Mouse (Mus musculus): ENCODE measurements at regions not wholly inside any gene's neighbourhood (a gene's known extent, or its start where the extent isn't known, plus 50 kb on each side); places are given as distances from the start of the nearest gene placed in this dataset.

DNA sequence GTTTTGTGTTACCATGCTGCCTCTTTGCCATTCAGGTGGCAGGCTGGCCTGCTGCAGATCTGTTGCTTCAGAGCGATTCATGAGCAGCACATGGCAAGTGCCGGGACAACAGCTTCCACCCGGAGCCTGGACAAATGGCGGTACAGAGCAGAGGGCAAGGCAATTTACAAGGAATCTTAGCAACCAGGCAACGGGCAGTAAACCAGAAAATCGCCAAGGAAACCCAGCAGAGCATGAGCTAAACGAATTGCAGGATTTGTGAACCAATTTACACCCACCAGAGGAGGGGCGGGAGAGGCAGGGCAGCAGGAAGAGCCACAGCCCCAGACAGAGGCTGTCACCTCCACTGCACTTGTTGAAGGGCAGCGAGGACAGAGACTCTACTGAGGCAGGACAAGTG, 60.5 kb upstream of the Loxl4 start:
- ATAC-seq (ENCODE audit: low FRiP score, low TSS enrichment), result peak; percentile 54
- 11% methylated on average over 9 of the region's 9 CpGs for WGBS

DNA sequence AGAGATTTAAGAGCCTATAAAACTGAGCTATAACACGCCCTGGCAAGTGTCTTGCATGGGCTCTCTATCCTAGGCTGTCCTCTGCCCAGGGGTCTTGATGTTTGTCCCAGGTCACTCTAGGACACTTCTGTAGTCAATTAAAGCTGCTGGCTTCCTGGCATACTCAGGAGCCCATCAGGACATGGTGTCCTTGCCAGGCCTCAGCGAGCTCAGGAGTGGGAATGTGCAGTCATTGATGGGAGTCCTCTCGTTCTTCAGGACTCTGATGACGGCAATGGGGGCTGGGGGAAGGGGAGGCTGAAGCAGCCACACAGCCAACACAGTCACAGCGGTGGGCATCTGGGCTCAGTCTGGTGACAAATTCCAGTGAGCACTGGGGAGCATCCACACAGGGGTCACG, 57.3 kb upstream of the Loxl4 start:
- H3K4me2 ChIP-seq (replicated peaks; ENCODE audit: low read depth, low read length), result no peak overlapping the region
- H3K27ac ChIP-seq (ENCODE audit: low read length), result no peak overlapping the region
- H3K4me3 ChIP-seq (ENCODE audit: low read length), result no peak overlapping the region
- H3K9me3 ChIP-seq (ENCODE audit: low read length), result no peaks in the 10 kb centered on the region
- no peaks in the 10 kb centered on the region for H3K27me3 ChIP-seq (ENCODE audit: insufficient read depth, low read length)
- H3K9ac ChIP-seq (replicated peaks; ENCODE audit: low read length), result no peak overlapping the region
- peaks cover 20% of the 10 kb centered on the region for H3K4me1 ChIP-seq (ENCODE audit: insufficient read depth, low read length)
- WGBS, result 63% methylated on average over 6 of the region's 6 CpGs
- no peaks in the 10 kb centered on the region for H3K36me3 ChIP-seq (ENCODE audit: insufficient read depth, low read length)
- no peak for ATAC-seq (ENCODE audit: low FRiP score, low TSS enrichment)

More for the DNA sequence above, 60.5 kb upstream of the Loxl4 start:
- no peaks in the 10 kb centered on the region for H3K9me3 ChIP-seq (ENCODE audit: low read length)
- H3K4me3 ChIP-seq (ENCODE audit: low read length), result no peak overlapping the region
- H3K4me2 ChIP-seq (replicated peaks; ENCODE audit: low read depth, low read length), result no peak overlapping the region
- peak overlapping the region; percentile 16; the same call in 1 of the 2 replicates for H3K27ac ChIP-seq (ENCODE audit: low read length)
- H3K4me1 ChIP-seq (ENCODE audit: insufficient read depth, low read length), result peaks cover 16% of the 10 kb centered on the region
- H3K36me3 ChIP-seq (ENCODE audit: insufficient read depth, low read length), result no peaks in the 10 kb centered on the region
- no peak overlapping the region for H3K9ac ChIP-seq (replicated peaks; ENCODE audit: low read length)
- no peaks in the 10 kb centered on the region for H3K27me3 ChIP-seq (ENCODE audit: insufficient read depth, low read length)

DNA sequence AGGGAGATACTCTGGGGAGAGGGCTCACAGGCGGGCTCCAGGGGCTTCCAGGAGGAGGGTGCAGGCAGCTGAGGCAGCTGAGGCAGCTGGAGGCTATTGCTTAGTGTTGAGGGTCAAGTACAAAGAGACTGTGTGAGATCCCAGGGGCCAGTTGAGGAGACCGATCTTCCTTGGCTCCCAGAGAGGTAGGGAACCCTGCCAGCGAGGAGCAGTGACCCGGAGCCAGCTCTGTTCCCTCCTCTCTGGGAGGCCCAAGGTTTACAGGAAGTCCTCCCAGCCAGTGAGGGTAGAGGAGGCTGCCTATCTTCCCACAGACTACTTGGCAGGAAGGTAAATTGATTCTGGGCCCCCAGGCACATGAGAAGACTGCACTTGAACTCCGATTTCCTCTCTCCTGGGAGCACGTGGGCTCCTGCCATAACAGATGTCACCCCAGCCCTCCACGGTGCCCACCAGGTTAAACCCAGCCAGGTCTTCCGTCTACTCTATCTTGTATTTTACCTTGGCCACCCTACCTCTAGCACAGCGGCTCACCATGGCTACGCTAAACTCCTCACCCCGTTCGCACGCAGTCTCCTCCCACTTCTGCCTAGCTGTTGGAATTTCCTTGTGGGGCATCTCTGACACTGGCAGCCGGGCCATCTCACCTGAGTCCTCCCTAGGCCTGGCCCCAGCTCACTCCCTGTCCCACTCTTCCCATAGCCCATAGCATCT, 55.9 kb upstream of the Loxl4 start:
- Histone ChIP-seq H3K9me3 (ENCODE audit: low read length) (no peaks in the 10 kb centered on the region), H3K4me1 (ENCODE audit: insufficient read depth, low read length) (peaks cover 20% of the 10 kb centered on the region), H3K4me3 (ENCODE audit: low read length) (no peak overlapping the region), H3K27ac (ENCODE audit: low read length) (no peak overlapping the region), H3K4me2 (replicated peaks; ENCODE audit: low read depth, low read length) (no peak overlapping the region), H3K27me3 (ENCODE audit: insufficient read depth, low read length) (no peaks in the 10 kb centered on the region), H3K36me3 (ENCODE audit: insufficient read depth, low read length) (no peaks in the 10 kb centered on the region), H3K9ac (replicated peaks; ENCODE audit: low read length) (no peak overlapping the region)
- 39% methylated on average over 14 of the region's 14 CpGs for WGBS
- ATAC-seq (ENCODE audit: low FRiP score, low TSS enrichment), result peak; percentile 77

DNA sequence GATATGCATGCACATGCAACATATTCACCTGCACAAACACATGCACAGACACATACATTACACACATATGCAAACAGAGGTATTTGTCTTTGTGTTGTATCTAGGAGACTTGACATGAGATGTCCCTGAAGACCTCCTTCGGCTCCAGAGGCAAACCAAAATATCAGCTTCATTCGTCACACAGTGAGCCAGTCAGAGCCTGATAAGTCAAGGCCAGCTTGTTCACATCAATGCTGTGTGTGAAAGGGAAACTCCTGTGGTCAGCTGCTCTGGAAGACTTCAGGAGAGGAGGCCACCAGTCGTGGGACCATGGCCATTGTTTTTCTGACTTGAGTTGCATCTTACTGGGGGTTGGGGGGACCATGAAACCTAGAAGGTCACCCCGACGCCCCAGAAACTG, 54.3 kb upstream of the Loxl4 start:
- H3K4me1 ChIP-seq (ENCODE audit: insufficient read depth, low read length), result peaks cover 19% of the 10 kb centered on the region
- no peaks in the 10 kb centered on the region for H3K27me3 ChIP-seq (ENCODE audit: insufficient read depth, low read length)
- no peak overlapping the region for H3K4me3 ChIP-seq (ENCODE audit: low read length)
- H3K36me3 ChIP-seq (ENCODE audit: insufficient read depth, low read length), result no peaks in the 10 kb centered on the region
- H3K9ac ChIP-seq (replicated peaks; ENCODE audit: low read length), result no peak overlapping the region
- H3K4me2 ChIP-seq (replicated peaks; ENCODE audit: low read depth, low read length), result no peak overlapping the region
- H3K9me3 ChIP-seq (ENCODE audit: low read length), result no peaks in the 10 kb centered on the region
- H3K27ac ChIP-seq (ENCODE audit: low read length), result no peak overlapping the region
- ATAC-seq (ENCODE audit: low FRiP score, low TSS enrichment), result no peak
- 68% methylated on average over 5 of the region's 5 CpGs for WGBS

Measured in kidney, embryonic 16.5 days (tissue).